Mouse (Mus musculus) neural tube, embryonic 11.5 days (tissue): Measurements from ENCODE around the gene Marcks. TPM values are rescaled to one million over a fixed set of nuclear protein-coding genes. Genes with fewer than 3 reads are reported as not detected.

ENCODE experiments used
- ATAC-seq: fragments of 200-750 bp; cut with Nextera tagmentation; 2 replicates; pipeline ENCODE4 v1.8.0; 2017; ENCODE audit warnings: moderate number of reproducible peaks, mild to moderate bottlenecking, moderate TSS enrichment, moderate library complexity; ENCODE audit not compliant: insufficient read depth, low FRiP score, low TSS enrichment
- DNase-seq: peaks from one replicate; pipeline ENCODE4 v3.0.0-alpha.2; 2015; ENCODE audit warnings: low spot score
- H3K27ac ChIP-seq: fragments of 300-500 bp; sonication (generic); 2 replicates; pipeline ENCODE4 v1.5.1; 2014; ENCODE audit warnings: low read depth, mild to moderate bottlenecking, low read length
- H3K27me3 ChIP-seq: fragments of 300-500 bp; sonication (generic); 2 replicates; pipeline ENCODE4 v1.6.1; 2014; ENCODE audit warnings: mild to moderate bottlenecking, low read length, mixed read lengths; ENCODE audit not compliant: control insufficient read depth, insufficient read depth
- H3K36me3 ChIP-seq: fragments of 300-500 bp; sonication (generic); 2 replicates; pipeline ENCODE4 v1.6.1; 2014; ENCODE audit warnings: mild to moderate bottlenecking, low read length, moderate library complexity, mixed read lengths; ENCODE audit not compliant: control insufficient read depth, insufficient read depth
- H3K4me1 ChIP-seq: fragments of 300-500 bp; sonication (generic); 2 replicates; pipeline ENCODE4 v1.6.1; 2014; ENCODE audit warnings: low read length, mixed read lengths; ENCODE audit not compliant: control insufficient read depth, insufficient read depth
- H3K4me2 ChIP-seq: fragments of 300-500 bp; sonication (generic); 2 replicates; pipeline ENCODE4 v1.6.1; 2014; ENCODE audit warnings: low read depth, mild to moderate bottlenecking, moderate library complexity
- H3K4me3 ChIP-seq: fragments of 300-500 bp; sonication (generic); 2 replicates; pipeline ENCODE4 v1.5.1; 2014; ENCODE audit warnings: low read depth, low read length
- H3K9ac ChIP-seq: fragments of 300-500 bp; sonication (generic); 2 replicates; pipeline ENCODE4 v1.6.1; 2014; ENCODE audit warnings: mild to moderate bottlenecking, low read length
- H3K9me3 ChIP-seq: fragments of 300-500 bp; sonication (generic); 2 replicates; pipeline ENCODE4 v1.6.1; 2016; ENCODE audit warnings: low read length; ENCODE audit not compliant: control insufficient read depth
- WGBS: fragments of 180-500 bp; shearing (Covaris S2); extraction: QIAGEN DNeasy Blood & Tissue Kit; methylation state at CpG from one replicate; pipeline ENCODE4 v1.1.7; 2014; 5-methylcytosine and 5-hydroxymethylcytosine counted together
- polyA plus RNA-seq: library from polyadenylated mRNA; unstranded; fragments of >200 nt; fragmentation: Nextera tagmentation; extraction: Ambion mirVana; gene quantifications from 2 replicates; pipeline ENCODE4 v1.2.1, GENCODE M21; 2014

The Marcks gene
- 300 and 308 TPM in 2 replicates for polyA plus RNA-seq

- no peaks in the 10 kb centered on the region for H3K9me3 ChIP-seq
- peak within 1 kb of the TSS; percentile 100 for H3K9ac ChIP-seq
- H3K4me3 ChIP-seq, result peak within 1 kb of the TSS; percentile 99
- under 1% methylated on average over 39 of the region's 39 CpGs for WGBS
- H3K27ac ChIP-seq, result peak within 1 kb of the TSS; percentile 100
- H3K36me3 ChIP-seq, result peaks cover 4% of the 10 kb centered on the region
- DNase-seq (peak; percentile 96), ATAC-seq (peak; percentile 56)
- H3K27me3 ChIP-seq, result no peaks in the 10 kb centered on the region
- H3K4me1 ChIP-seq, result peaks cover 13% of the 10 kb centered on the region; the same call in 1 of the 2 replicates
- H3K4me2 ChIP-seq, result peak within 1 kb of the TSS; percentile 67
Observed at GRCm38 (mm10) chr10:37138778-37139442, at the start of gene Marcks. Marcks (minus strand) TSS chr10:37138920.

- Histone ChIP-seq H3K9me3 (no peaks in the 10 kb centered on the region), H3K27me3 (no peaks in the 10 kb centered on the region), H3K9ac (no peak overlapping the region), H3K36me3 (no peaks in the 10 kb centered on the region), H3K4me2 (no peak overlapping the region), H3K4me3 (no peak overlapping the region), H3K4me1 (peaks cover 2% of the 10 kb centered on the region; the same call in 1 of the 2 replicates), H3K27ac (no peak overlapping the region)
- ATAC-seq (no peak), DNase-seq (no peak)
- WGBS, result 97% methylated on average over 3 of the region's 3 CpGs
Observed at GRCm38 (mm10) chr10:37177071-37177470, 38.4 kb upstream of the Marcks start.

- H3K36me3 ChIP-seq, result no peaks in the 10 kb centered on the region
- no peaks in the 10 kb centered on the region for H3K27me3 ChIP-seq
- DNase-seq (no peak), ATAC-seq (no peak)
- H3K4me2 ChIP-seq, result no peak overlapping the region
- no peak overlapping the region for H3K9ac ChIP-seq
- 68% methylated on average over 8 of the region's 8 CpGs for WGBS
- no peak overlapping the region for H3K4me3 ChIP-seq
- no peak overlapping the region for H3K27ac ChIP-seq
- no peaks in the 10 kb centered on the region for H3K9me3 ChIP-seq
- H3K4me1 ChIP-seq, result peaks cover 3% of the 10 kb centered on the region; the same call in 1 of the 2 replicates
Observed at GRCm38 (mm10) chr10:37172416-37172950, 33.8 kb upstream of the Marcks start.

DNA sequence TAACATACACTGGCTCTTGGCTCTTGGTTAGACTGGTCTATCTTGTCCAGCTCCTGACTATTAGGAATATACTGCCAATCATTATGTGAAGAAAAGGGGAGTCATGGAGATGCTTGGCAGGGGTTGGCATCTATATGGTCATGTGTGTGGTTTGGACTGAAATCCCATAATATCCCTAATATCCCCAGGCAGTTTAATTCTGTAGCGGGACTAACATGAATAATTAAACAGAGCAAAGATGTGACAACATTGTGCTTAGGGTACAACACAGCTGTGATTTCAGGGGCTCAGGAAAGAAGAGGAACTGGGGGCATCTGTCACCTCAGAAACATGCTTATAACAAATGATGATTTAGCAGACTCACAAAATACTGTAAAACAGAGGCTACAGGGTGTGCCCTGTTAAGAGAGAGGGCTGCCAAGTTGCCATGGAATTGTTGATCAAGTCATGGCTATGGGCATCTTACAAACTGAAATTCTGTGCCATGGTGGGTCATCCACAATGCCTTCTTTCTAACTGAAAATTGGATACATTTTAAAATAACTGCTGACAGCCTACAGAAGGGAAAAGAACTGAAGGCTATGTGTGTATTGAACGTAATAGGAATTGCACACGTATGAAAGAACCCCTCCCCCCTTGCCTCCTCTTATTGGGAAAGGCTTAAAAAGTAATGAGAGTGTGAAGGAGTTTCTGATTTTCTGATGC lies 33.1 kb upstream of the Marcks start:
- Histone ChIP-seq H3K36me3 (no peaks in the 10 kb centered on the region), H3K27ac (no peak overlapping the region), H3K27me3 (no peaks in the 10 kb centered on the region), H3K4me2 (no peak overlapping the region), H3K9ac (no peak overlapping the region), H3K9me3 (no peaks in the 10 kb centered on the region), H3K4me3 (no peak overlapping the region), H3K4me1 (peaks cover 3% of the 10 kb centered on the region; the same call in 1 of the 2 replicates)
- DNase-seq (no peak), ATAC-seq (peak; percentile 50; the same call in 1 of the 2 replicates)
- 71% methylated on average over 3 of the region's 3 CpGs for WGBS

- no peak for ATAC-seq
- Histone ChIP-seq H3K36me3 (no peaks in the 10 kb centered on the region), H3K27ac (no peak overlapping the region)
Observed at GRCm38 (mm10) chr10:37170878-37171277, 32.2 kb upstream of the Marcks start.

DNA sequence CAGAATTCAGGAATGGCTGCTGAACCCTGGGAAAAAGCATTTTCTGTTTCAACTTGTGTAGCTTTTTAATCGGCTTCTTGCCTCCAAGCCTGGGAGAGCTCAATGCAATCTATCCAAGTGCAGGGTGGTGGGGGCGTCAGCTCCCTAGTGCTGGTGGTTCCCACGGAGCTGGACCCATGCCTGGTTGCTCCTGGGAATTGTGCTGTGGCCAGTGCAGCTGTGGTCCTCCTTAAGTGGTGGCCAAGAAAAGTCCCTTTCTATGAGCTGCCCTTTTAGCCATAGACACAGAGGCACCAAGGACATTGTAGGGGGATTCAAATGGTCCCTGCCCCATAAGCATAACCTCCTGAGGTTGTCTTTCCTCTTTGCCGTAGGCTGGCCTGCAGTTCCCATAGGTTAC lies 31.7 kb upstream of the Marcks start:
- no peak for DNase-seq
- no peak overlapping the region for H3K4me3 ChIP-seq
- WGBS, result 74% methylated on average over 4 of the region's 4 CpGs
- H3K27me3 ChIP-seq, result no peaks in the 10 kb centered on the region
- H3K4me1 ChIP-seq, result peaks cover 3% of the 10 kb centered on the region; the same call in 1 of the 2 replicates
- no peak overlapping the region for H3K27ac ChIP-seq
- no peaks in the 10 kb centered on the region for H3K36me3 ChIP-seq
- no peak for ATAC-seq
- no peak overlapping the region for H3K4me2 ChIP-seq
- no peaks in the 10 kb centered on the region for H3K9me3 ChIP-seq
- no peak overlapping the region for H3K9ac ChIP-seq

More at GRCm38 (mm10) chr10:37170878-37171277, 32.2 kb upstream of the Marcks start:
- DNase-seq, result no peak
- Histone ChIP-seq H3K4me3 (no peak overlapping the region), H3K4me1 (peaks cover 3% of the 10 kb centered on the region; the same call in 1 of the 2 replicates), H3K9ac (no peak overlapping the region), H3K27me3 (no peaks in the 10 kb centered on the region), H3K9me3 (no peaks in the 10 kb centered on the region), H3K4me2 (no peak overlapping the region)
- 84% methylated on average over 4 of the region's 4 CpGs for WGBS

GRCm38 (mm10) chr10:37167527-37167926 lies 28.8 kb upstream of the Marcks start:
- H3K9ac ChIP-seq, result no peak overlapping the region
- no peaks in the 10 kb centered on the region for H3K9me3 ChIP-seq
- ATAC-seq (no peak), DNase-seq (no peak)
- WGBS, result 93% methylated on average over 2 of the region's 2 CpGs
- H3K27me3 ChIP-seq, result no peaks in the 10 kb centered on the region
- no peak overlapping the region for H3K4me2 ChIP-seq
- H3K27ac ChIP-seq, result no peak overlapping the region
- no peaks in the 10 kb centered on the region for H3K36me3 ChIP-seq
- no peak overlapping the region for H3K4me3 ChIP-seq
- peaks cover 3% of the 10 kb centered on the region; the same call in 1 of the 2 replicates for H3K4me1 ChIP-seq

- Histone ChIP-seq H3K4me2 (no peak overlapping the region), H3K36me3 (no peaks in the 10 kb centered on the region), H3K4me1 (no peaks in the 10 kb centered on the region), H3K4me3 (no peak overlapping the region), H3K9me3 (no peaks in the 10 kb centered on the region), H3K27ac (no peak overlapping the region), H3K9ac (no peak overlapping the region), H3K27me3 (no peaks in the 10 kb centered on the region)
- ATAC-seq (no peak), DNase-seq (no peak)
- 87% methylated on average over 3 of the region's 3 CpGs for WGBS
Observed at GRCm38 (mm10) chr10:37159731-37160130, 21.0 kb upstream of the Marcks start.
